ENCODE assay signal across 19 mouse cellular contexts in genomic region chr19:42850444-42850843, GRCm38 (mm10).
DNase-seq lines count a peak whose midpoint lies in the region; ATAC-seq and TF ChIP-seq lines count a peak whose summit lies in the region.
"Had no signal": no experiment of that assay in that cellular context is flagged by ENCODE, and none has a peak within 500 bp of the region (broad histone marks: within the 10 kb centered on the region; RNA-seq: fewer than 3 reads in every experiment).

No protein-coding gene starts in this region.

- 45% methylated on average over 5 of the region's 5 CpGs for WGBS in lung, embryonic 15.5 days
- WGBS in intestine, embryonic 15.5 days = 44% methylated on average over 5 of the region's 5 CpGs
- WGBS in stomach, embryonic 16.5 days = 49% methylated on average over 5 of the region's 5 CpGs
- WGBS in hindbrain, postnatal 0 days = 72% methylated on average over 5 of the region's 5 CpGs
- 90% methylated on average over 5 of the region's 5 CpGs for WGBS in midbrain, embryonic 11.5 days

- no peaks in the 10 kb centered on the region for H3K9me3 ChIP-seq in lung, embryonic 15.5 days
- no peaks in the 10 kb centered on the region for H3K9me3 ChIP-seq in intestine, embryonic 15.5 days
- no peaks in the 10 kb centered on the region for H3K9me3 ChIP-seq in stomach, embryonic 16.5 days (replicated peaks; ENCODE audit: control insufficient read depth, low read length)
- no peaks in the 10 kb centered on the region for H3K9me3 ChIP-seq in hindbrain, postnatal 0 days (ENCODE audit: low read length)
- no peaks in the 10 kb centered on the region for H3K9me3 ChIP-seq in midbrain, embryonic 11.5 days (ENCODE audit: control insufficient read depth, low read length)
- H3K9me3 ChIP-seq: embryonic facial prominence, embryonic 12.5 days; forebrain, embryonic 12.5 days had no signal

- TF ChIP-seq CTCF in hindbrain, postnatal 0 days (IDR thresholded peaks at IDR 0.05; ENCODE audit: low read depth) = no peak

- H3K4me1 ChIP-seq in lung, embryonic 15.5 days = no peaks in the 10 kb centered on the region
- H3K4me1 ChIP-seq in intestine, embryonic 15.5 days (replicated peaks) = no peaks in the 10 kb centered on the region; the same call in 1 of the 2 replicates
- 0 out of 2 replicates have a peak, but pooled peaks cover 3% of the 10 kb centered on the region for H3K4me1 ChIP-seq in stomach, embryonic 16.5 days (ENCODE audit: control insufficient read depth, insufficient read depth, low read length)
- H3K4me1 ChIP-seq in hindbrain, postnatal 0 days (ENCODE audit: insufficient read depth, low read length) = no peaks in the 10 kb centered on the region
- H3K4me1 ChIP-seq in midbrain, embryonic 11.5 days (ENCODE audit: control insufficient read depth, insufficient read depth, low read length) = no peaks in the 10 kb centered on the region
- H3K4me1 ChIP-seq: embryonic facial prominence, embryonic 12.5 days; forebrain, embryonic 12.5 days had no signal

- H3K4me3 ChIP-seq in lung, embryonic 15.5 days = no peak overlapping the region
- H3K4me3 ChIP-seq in intestine, embryonic 15.5 days (replicated peaks) = no peak overlapping the region
- no peak overlapping the region for H3K4me3 ChIP-seq in stomach, embryonic 16.5 days (replicated peaks; ENCODE audit: low read length)
- no peak overlapping the region for H3K4me3 ChIP-seq in hindbrain, postnatal 0 days (ENCODE audit: low read length)
- no peak overlapping the region for H3K4me3 ChIP-seq in midbrain, embryonic 11.5 days (ENCODE audit: low read depth, low read length)
- H3K4me3 ChIP-seq: embryonic facial prominence, embryonic 12.5 days; forebrain, embryonic 12.5 days; heart, embryonic 13.5 days had no signal

- no peak overlapping the region for H3K4me2 ChIP-seq in lung, embryonic 15.5 days
- no peak overlapping the region for H3K4me2 ChIP-seq in intestine, embryonic 15.5 days (replicated peaks)
- H3K4me2 ChIP-seq in stomach, embryonic 16.5 days (ENCODE audit: low read depth, low read length) = no peak overlapping the region
- H3K4me2 ChIP-seq in hindbrain, postnatal 0 days (ENCODE audit: low read depth, low read length) = no peak overlapping the region
- no peak overlapping the region for H3K4me2 ChIP-seq in midbrain, embryonic 11.5 days
- H3K4me2 ChIP-seq: embryonic facial prominence, embryonic 12.5 days; forebrain, embryonic 12.5 days; heart, embryonic 13.5 days had no signal

- DNase-seq in heart, adult 11 months = peak; percentile 23
- no peak for DNase-seq in heart, adult 9 months (ENCODE audit: low spot score in 2 of 2)
- no peak for DNase-seq in lung, postnatal 4 days
- no peak for DNase-seq in hindbrain, postnatal 0 days (ENCODE audit: low spot score)
- no peak for DNase-seq in midbrain, embryonic 11.5 days (ENCODE audit: low spot score, missing footprints)
- DNase-seq: adrenal gland, postnatal 10 days; cerebellum, adult 11-12 months; cerebellum, adult 9-10 months; cerebellum, postnatal 25 days; gastrocnemius, postnatal 36 days; heart, adult 18-20 months; heart, postnatal 36 days had no signal

- no peaks in the 10 kb centered on the region for H3K27me3 ChIP-seq in lung, embryonic 15.5 days
- H3K27me3 ChIP-seq in intestine, embryonic 15.5 days (replicated peaks) = no peaks in the 10 kb centered on the region
- H3K27me3 ChIP-seq in stomach, embryonic 16.5 days (ENCODE audit: control insufficient read depth, insufficient read depth, low read length) = no peaks in the 10 kb centered on the region
- H3K27me3 ChIP-seq in hindbrain, postnatal 0 days (ENCODE audit: insufficient read depth, low read length) = no peaks in the 10 kb centered on the region
- H3K27me3 ChIP-seq in midbrain, embryonic 11.5 days (ENCODE audit: control insufficient read depth, insufficient read depth, low read length) = no peaks in the 10 kb centered on the region
- H3K27me3 ChIP-seq: embryonic facial prominence, embryonic 12.5 days; forebrain, embryonic 12.5 days; heart, embryonic 13.5 days had no signal

- peak overlapping the region; percentile 27; the same call in 1 of the 2 replicates for H3K27ac ChIP-seq in lung, embryonic 15.5 days
- H3K27ac ChIP-seq in intestine, embryonic 15.5 days = peak overlapping the region; percentile 38; the same call in 1 of the 2 replicates
- H3K27ac ChIP-seq in stomach, embryonic 16.5 days (ENCODE audit: low read length) = peak overlapping the region; percentile 57; the same call in 1 of the 2 replicates
- H3K27ac ChIP-seq in hindbrain, postnatal 0 days = no peak overlapping the region
- no peak overlapping the region for H3K27ac ChIP-seq in midbrain, embryonic 11.5 days (ENCODE audit: low read depth, low read length)
- H3K27ac ChIP-seq: embryonic facial prominence, embryonic 12.5 days; forebrain, embryonic 12.5 days had no signal

- H3K36me3 ChIP-seq in lung, embryonic 15.5 days = no peaks in the 10 kb centered on the region
- no peaks in the 10 kb centered on the region for H3K36me3 ChIP-seq in intestine, embryonic 15.5 days
- H3K36me3 ChIP-seq in stomach, embryonic 16.5 days (ENCODE audit: control insufficient read depth, insufficient read depth, low read length) = no peaks in the 10 kb centered on the region
- H3K36me3 ChIP-seq in hindbrain, postnatal 0 days (ENCODE audit: insufficient read depth, low read length) = no peaks in the 10 kb centered on the region
- H3K36me3 ChIP-seq in midbrain, embryonic 11.5 days (ENCODE audit: control insufficient read depth, insufficient read depth, low read length) = no peaks in the 10 kb centered on the region
- H3K36me3 ChIP-seq: embryonic facial prominence, embryonic 12.5 days; forebrain, embryonic 12.5 days; heart, embryonic 13.5 days had no signal

- ATAC-seq in lung, embryonic 15.5 days (ENCODE audit: borderline replicate concordance, extremely low read depth, low FRiP score, low TSS enrichment) = peak; percentile 59
- ATAC-seq in intestine, embryonic 15.5 days = no peak; the same call in 1 of the 2 replicates
- ATAC-seq in stomach, embryonic 16.5 days (ENCODE audit: insufficient read depth, low FRiP score) = peak; percentile 29; the same call in 1 of the 2 replicates
- no peak for ATAC-seq in hindbrain, postnatal 0 days
- ATAC-seq in midbrain, embryonic 11.5 days (ENCODE audit: low FRiP score) = no peak
- ATAC-seq: forebrain, embryonic 16.5 days had no signal

- H3K9ac ChIP-seq in lung, embryonic 15.5 days = no peak overlapping the region
- H3K9ac ChIP-seq in intestine, embryonic 15.5 days = no peak overlapping the region
- H3K9ac ChIP-seq in stomach, embryonic 16.5 days (ENCODE audit: low read length) = no peak overlapping the region
- H3K9ac ChIP-seq in hindbrain, postnatal 0 days (replicated peaks; ENCODE audit: low read length) = no peak overlapping the region
- no peak overlapping the region for H3K9ac ChIP-seq in midbrain, embryonic 11.5 days (ENCODE audit: low read length)
- H3K9ac ChIP-seq: embryonic facial prominence, embryonic 12.5 days; forebrain, embryonic 12.5 days; heart, embryonic 13.5 days had no signal

Comparison
In these comparisons a context has a peak if more than half of its experiments do, and no peak if none do; other contexts are left out.
1. ATAC-seq: peak in lung, embryonic 15.5 days (single experiment) and stomach, embryonic 16.5 days (single experiment); none in intestine, embryonic 15.5 days (single experiment), hindbrain, postnatal 0 days (single experiment) and midbrain, embryonic 11.5 days (single experiment).
2. H3K27ac ChIP-seq: peak in lung, embryonic 15.5 days (single experiment), intestine, embryonic 15.5 days (single experiment) and stomach, embryonic 16.5 days (single experiment); none in hindbrain, postnatal 0 days (single experiment) and midbrain, embryonic 11.5 days (single experiment).